Mouse (Mus musculus): ENCODE data around the gene Ift52. TPM values are rescaled to one million over a fixed set of nuclear protein-coding genes. Genes with fewer than 3 reads are reported as not detected.

Gene Ift52
- polyA plus RNA-seq, 1 experiment from 2014 or later: 38.0 TPM

DNA sequence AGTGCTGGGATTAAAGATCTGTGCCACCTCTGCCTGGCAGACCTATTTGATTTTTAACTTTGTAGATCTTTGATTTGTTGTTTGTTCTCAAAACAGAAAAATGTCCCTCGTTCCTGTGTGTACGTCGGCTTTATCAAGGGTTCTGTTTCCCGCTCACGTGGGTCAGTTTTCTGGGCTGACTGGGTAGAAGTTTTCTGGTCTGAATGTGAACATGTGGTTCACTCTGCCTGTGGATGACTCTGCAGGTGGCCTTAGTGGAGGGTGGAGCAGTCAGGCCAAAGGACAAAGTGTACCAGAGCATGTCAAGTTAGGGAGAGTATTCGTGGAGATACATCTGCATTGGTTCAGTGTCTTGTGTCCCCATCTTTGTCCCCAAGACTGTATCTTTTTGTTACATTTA, 32.8 kb upstream of the Ift52 start:
- WGBS: 90% methylated on average over 6 of the region's 6 CpGs
- Histone ChIP-seq H3K9ac (replicated peaks; ENCODE audit: low read depth, low read length) (no peak overlapping the region), H3K4me1 (replicated peaks; ENCODE audit: control insufficient read depth, insufficient read depth, low read length) (0 out of 2 replicates have a peak, but pooled peaks cover 3% of the 10 kb centered on the region), H3K27ac (ENCODE audit: low read length) (no peak overlapping the region), H3K27me3 (replicated peaks; ENCODE audit: control insufficient read depth, insufficient read depth, low read length) (no peaks in the 10 kb centered on the region), H3K36me3 (ENCODE audit: control insufficient read depth, insufficient read depth) (no peaks in the 10 kb centered on the region), H3K4me3 (replicated peaks; ENCODE audit: low read length) (no peak overlapping the region), H3K4me2 (ENCODE audit: low read length) (no peak overlapping the region), H3K9me3 (ENCODE audit: control insufficient read depth, low read length) (no peaks in the 10 kb centered on the region)
- no peak for ATAC-seq

DNA sequence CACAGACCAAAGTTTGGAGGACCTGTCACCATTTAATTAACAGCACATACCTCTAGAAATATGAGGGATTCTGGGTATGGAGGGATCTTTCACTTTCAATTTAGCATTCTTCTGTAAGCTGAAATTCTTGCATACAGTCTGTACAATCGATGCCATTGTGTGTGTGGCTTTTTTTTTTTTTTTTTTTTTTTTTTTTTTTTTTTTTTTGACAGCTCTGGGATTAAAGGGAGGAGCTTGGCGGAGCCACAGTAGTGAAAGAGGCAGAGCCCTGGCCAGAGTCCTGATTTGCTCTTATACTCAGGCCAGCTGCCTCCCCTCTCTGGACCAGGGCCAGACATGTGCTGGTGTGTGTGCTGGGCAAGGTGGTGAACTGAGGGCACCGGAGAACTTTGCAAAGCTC, 31.2 kb upstream of the Ift52 start:
- Histone ChIP-seq H3K9ac (replicated peaks; ENCODE audit: low read depth, low read length) (no peak overlapping the region), H3K9me3 (ENCODE audit: control insufficient read depth, low read length) (no peaks in the 10 kb centered on the region), H3K4me2 (ENCODE audit: low read length) (no peak overlapping the region), H3K4me3 (replicated peaks; ENCODE audit: low read length) (no peak overlapping the region), H3K27ac (ENCODE audit: low read length) (no peak overlapping the region), H3K36me3 (ENCODE audit: control insufficient read depth, insufficient read depth) (no peaks in the 10 kb centered on the region), H3K4me1 (replicated peaks; ENCODE audit: control insufficient read depth, insufficient read depth, low read length) (0 out of 2 replicates have a peak, but pooled peaks cover 3% of the 10 kb centered on the region), H3K27me3 (replicated peaks; ENCODE audit: control insufficient read depth, insufficient read depth, low read length) (no peaks in the 10 kb centered on the region)
- no peak for ATAC-seq
- WGBS: 29% methylated on average over 3 of the region's 3 CpGs

DNA sequence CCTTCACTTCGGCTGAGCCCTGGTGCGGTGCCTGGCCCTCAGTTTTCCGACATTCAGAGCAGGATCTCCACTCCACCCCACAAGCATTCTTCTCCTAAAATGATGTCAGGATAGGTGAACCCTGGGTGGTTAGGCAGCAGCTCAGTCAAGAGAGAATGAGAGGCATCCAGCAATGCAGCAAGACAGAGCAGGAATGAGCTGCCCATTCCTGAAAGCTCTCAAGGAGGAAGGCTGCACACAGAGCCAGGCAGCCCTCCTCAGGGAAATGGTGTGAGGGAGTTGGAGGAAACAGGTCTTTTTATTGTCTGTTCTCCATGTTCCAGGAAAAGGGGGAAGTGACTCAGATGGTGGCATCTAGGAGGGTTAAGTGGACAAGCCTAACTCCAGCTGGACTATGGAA, 30.4 kb upstream of the Ift52 start:
- Histone ChIP-seq H3K27me3 (replicated peaks; ENCODE audit: control insufficient read depth, insufficient read depth, low read length) (no peaks in the 10 kb centered on the region), H3K4me3 (replicated peaks; ENCODE audit: low read length) (no peak overlapping the region), H3K4me1 (replicated peaks; ENCODE audit: control insufficient read depth, insufficient read depth, low read length) (0 out of 2 replicates have a peak, but pooled peaks cover 3% of the 10 kb centered on the region), H3K9me3 (ENCODE audit: control insufficient read depth, low read length) (no peaks in the 10 kb centered on the region), H3K36me3 (ENCODE audit: control insufficient read depth, insufficient read depth) (no peaks in the 10 kb centered on the region), H3K4me2 (ENCODE audit: low read length) (no peak overlapping the region), H3K9ac (replicated peaks; ENCODE audit: low read depth, low read length) (no peak overlapping the region), H3K27ac (ENCODE audit: low read length) (no peak overlapping the region)
- no peak for ATAC-seq
- 92% methylated on average over 3 of the region's 3 CpGs for WGBS

DNA sequence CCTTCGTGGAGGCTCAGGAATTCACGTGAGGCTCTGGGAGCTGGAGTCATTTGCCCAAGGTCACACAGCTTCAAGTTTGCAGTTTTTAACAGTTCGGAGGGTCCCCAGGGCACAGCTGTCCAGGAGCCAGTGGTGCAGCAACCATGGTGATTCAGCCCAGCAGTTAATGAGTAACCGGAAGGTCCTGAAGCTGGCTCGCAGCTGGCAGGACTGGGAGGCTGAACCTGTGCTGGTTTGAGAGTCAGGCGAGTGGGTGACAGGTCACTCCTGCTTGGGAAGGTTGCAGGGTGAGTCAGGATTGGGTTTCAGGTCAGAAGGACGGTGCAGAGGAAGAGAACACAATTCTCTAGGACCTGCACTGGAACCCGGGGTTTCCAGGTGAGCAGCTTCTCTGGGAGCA, 29.9 kb upstream of the Ift52 start, which contains the start of gene Sgk2:
Gene Sgk2 (plus strand): TSS at position 113 of the 400 bp plus-strand sequence.
- Histone ChIP-seq H3K9ac (replicated peaks; ENCODE audit: low read depth, low read length) (no peak within 1 kb of the TSS), H3K36me3 (ENCODE audit: control insufficient read depth, insufficient read depth) (no peaks in the 10 kb centered on the region), H3K4me3 (replicated peaks; ENCODE audit: low read length) (no peak within 1 kb of the TSS), H3K27me3 (replicated peaks; ENCODE audit: control insufficient read depth, insufficient read depth, low read length) (no peaks in the 10 kb centered on the region), H3K9me3 (ENCODE audit: control insufficient read depth, low read length) (no peaks in the 10 kb centered on the region), H3K27ac (ENCODE audit: low read length) (no peak within 1 kb of the TSS), H3K4me1 (replicated peaks; ENCODE audit: control insufficient read depth, insufficient read depth, low read length) (0 out of 2 replicates have a peak, but pooled peaks cover 3% of the 10 kb centered on the region), H3K4me2 (ENCODE audit: low read length) (no peak within 1 kb of the TSS)
- ATAC-seq: no peak
- 65% methylated on average over 8 of the region's 8 CpGs for WGBS

DNA sequence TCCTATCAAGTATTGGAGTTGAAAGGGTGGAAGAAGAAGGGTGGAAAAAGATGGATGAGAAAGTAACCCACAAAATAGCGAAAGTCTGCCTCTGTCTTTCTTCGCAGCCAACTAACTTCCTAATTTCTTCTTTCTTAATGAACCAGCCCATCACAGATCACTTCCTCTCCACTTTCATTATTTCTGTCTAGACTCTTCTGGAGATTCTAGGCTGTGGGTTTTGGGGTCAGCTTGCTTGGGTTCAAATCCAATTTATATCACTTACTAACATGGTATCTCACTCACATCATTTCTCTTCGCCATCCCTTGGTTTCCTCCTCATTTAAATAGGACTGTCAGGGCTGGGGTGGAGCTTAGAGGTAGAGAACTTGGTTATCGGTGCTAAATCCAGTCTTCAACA, 28.9 kb upstream of the Ift52 start:
- 86% methylated on average over 4 of the region's 4 CpGs for WGBS
- Histone ChIP-seq H3K27me3 (replicated peaks; ENCODE audit: control insufficient read depth, insufficient read depth, low read length) (no peaks in the 10 kb centered on the region), H3K4me2 (ENCODE audit: low read length) (no peak overlapping the region), H3K9ac (replicated peaks; ENCODE audit: low read depth, low read length) (no peak overlapping the region), H3K27ac (ENCODE audit: low read length) (no peak overlapping the region), H3K9me3 (ENCODE audit: control insufficient read depth, low read length) (no peaks in the 10 kb centered on the region), H3K36me3 (ENCODE audit: control insufficient read depth, insufficient read depth) (no peaks in the 10 kb centered on the region), H3K4me3 (replicated peaks; ENCODE audit: low read length) (no peak overlapping the region), H3K4me1 (replicated peaks; ENCODE audit: control insufficient read depth, insufficient read depth, low read length) (0 out of 2 replicates have a peak, but pooled peaks cover 3% of the 10 kb centered on the region)
- no peak for ATAC-seq

DNA sequence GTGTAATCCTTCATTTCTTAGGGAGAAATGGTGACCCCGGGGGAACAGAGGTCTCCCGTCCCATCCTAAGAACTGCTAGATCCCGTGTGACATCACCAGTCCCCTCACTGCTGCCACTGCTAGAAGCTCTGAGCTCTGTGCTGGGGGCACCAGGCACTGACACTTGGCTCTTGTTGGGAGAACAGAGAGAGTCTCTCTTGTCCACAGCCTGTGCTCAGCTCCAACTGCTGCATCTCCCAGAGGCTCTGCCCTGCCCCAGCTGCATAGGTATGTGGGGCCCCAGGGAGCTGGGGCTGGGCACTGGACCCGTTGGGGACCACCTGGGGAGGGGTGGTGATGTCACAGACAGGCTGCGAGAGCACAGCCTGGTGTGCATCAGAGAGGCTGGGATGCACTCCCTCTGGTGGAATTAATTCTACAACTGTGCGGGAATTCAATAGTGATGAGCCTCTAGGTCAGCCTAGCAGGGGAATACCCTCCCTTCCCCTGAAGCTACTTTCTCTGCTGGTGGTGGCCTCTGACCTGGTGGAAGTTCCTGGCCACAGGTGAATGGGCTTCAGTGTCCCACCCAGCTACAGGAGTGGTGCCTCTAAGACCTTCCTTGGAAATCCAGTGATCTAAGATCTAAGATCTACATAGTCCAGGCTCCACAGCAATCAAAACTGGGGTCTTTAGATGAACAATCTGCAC, 25.6 kb upstream of the Ift52 start:
- Histone ChIP-seq H3K4me1 (replicated peaks; ENCODE audit: control insufficient read depth, insufficient read depth, low read length) (no peaks in the 10 kb centered on the region), H3K9ac (replicated peaks; ENCODE audit: low read depth, low read length) (no peak overlapping the region), H3K27ac (ENCODE audit: low read length) (no peak overlapping the region), H3K4me3 (replicated peaks; ENCODE audit: low read length) (no peak overlapping the region), H3K36me3 (ENCODE audit: control insufficient read depth, insufficient read depth) (no peaks in the 10 kb centered on the region), H3K9me3 (ENCODE audit: control insufficient read depth, low read length) (no peaks in the 10 kb centered on the region), H3K27me3 (replicated peaks; ENCODE audit: control insufficient read depth, insufficient read depth, low read length) (no peaks in the 10 kb centered on the region), H3K4me2 (ENCODE audit: low read length) (no peak overlapping the region)
- 25% methylated on average over 6 of the region's 6 CpGs for WGBS
- no peak for ATAC-seq

DNA sequence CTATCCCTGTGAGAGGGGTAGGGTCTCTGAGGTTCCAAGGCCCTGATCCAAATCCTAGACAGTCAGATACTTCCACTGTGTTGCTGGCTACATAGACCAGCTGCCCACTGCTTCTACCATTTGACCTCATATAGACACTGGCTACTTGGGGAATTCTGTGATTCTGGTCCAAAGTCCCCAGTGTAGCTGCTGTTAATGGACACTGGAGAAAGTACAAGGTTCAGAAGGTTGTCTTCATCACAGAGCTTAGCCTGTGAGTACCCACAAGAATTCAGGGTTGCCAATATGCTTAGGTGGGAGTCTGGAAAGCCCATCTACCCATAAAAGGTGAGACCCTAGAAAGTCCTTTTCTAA, 25.1 kb upstream of the Ift52 start:
- ATAC-seq: no peak
- H3K9me3 ChIP-seq (ENCODE audit: control insufficient read depth, low read length): no peaks in the 10 kb centered on the region
- H3K4me3 ChIP-seq (replicated peaks; ENCODE audit: low read length): no peak overlapping the region
- H3K9ac ChIP-seq (replicated peaks; ENCODE audit: low read depth, low read length): no peak overlapping the region
- H3K4me2 ChIP-seq (ENCODE audit: low read length): no peak overlapping the region
- H3K27ac ChIP-seq (ENCODE audit: low read length): no peak overlapping the region
- H3K4me1 ChIP-seq (replicated peaks; ENCODE audit: control insufficient read depth, insufficient read depth, low read length): no peaks in the 10 kb centered on the region
- no peaks in the 10 kb centered on the region for H3K27me3 ChIP-seq (replicated peaks; ENCODE audit: control insufficient read depth, insufficient read depth, low read length)
- H3K36me3 ChIP-seq (ENCODE audit: control insufficient read depth, insufficient read depth): no peaks in the 10 kb centered on the region

DNA sequence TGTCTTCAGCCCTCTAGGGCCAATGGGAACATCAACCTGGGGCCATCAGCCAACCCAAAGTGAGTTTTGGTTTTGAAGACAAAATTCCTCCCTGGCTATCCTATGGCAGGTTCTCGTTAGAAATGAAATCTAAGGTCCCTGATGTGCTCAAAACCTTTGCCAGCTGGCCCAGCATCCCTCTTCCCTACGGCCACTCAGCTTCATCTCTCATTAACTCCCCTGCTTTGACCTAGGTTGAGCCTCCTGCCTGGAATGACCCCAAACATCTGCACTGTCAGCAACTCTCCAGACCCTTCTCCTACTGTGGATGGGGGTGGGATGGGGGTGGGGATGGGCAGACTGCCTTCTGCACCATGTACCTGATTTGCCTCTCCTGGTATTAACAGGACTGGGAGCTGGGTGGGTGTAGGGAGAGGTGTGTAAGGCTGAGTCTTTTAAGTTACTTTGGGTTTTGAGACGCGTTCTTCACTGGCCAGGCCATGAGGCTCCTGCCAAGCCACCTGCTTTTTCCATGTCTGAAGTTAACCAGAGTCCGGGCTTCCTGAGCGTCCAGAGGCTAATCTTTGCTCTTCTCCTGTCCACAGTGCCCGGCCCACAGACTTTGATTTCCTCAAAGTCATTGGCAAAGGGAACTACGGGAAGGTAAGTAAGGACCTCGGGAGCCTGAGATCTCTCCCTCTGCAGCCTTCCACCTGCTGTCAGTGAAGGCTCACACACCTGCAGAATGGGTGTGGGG, 23.1 kb upstream of the Ift52 start:
- no peaks in the 10 kb centered on the region for H3K9me3 ChIP-seq (ENCODE audit: control insufficient read depth, low read length)
- H3K9ac ChIP-seq (replicated peaks; ENCODE audit: low read depth, low read length): no peak overlapping the region
- no peak overlapping the region for H3K4me2 ChIP-seq (ENCODE audit: low read length)
- H3K4me3 ChIP-seq (replicated peaks; ENCODE audit: low read length): no peak overlapping the region
- no peak for ATAC-seq
- no peaks in the 10 kb centered on the region for H3K4me1 ChIP-seq (replicated peaks; ENCODE audit: control insufficient read depth, insufficient read depth, low read length)
- 78% methylated on average over 9 of the region's 9 CpGs for WGBS
- no peaks in the 10 kb centered on the region for H3K27me3 ChIP-seq (replicated peaks; ENCODE audit: control insufficient read depth, insufficient read depth, low read length)
- no peak overlapping the region for H3K27ac ChIP-seq (ENCODE audit: low read length)
- no peaks in the 10 kb centered on the region for H3K36me3 ChIP-seq (ENCODE audit: control insufficient read depth, insufficient read depth)

DNA sequence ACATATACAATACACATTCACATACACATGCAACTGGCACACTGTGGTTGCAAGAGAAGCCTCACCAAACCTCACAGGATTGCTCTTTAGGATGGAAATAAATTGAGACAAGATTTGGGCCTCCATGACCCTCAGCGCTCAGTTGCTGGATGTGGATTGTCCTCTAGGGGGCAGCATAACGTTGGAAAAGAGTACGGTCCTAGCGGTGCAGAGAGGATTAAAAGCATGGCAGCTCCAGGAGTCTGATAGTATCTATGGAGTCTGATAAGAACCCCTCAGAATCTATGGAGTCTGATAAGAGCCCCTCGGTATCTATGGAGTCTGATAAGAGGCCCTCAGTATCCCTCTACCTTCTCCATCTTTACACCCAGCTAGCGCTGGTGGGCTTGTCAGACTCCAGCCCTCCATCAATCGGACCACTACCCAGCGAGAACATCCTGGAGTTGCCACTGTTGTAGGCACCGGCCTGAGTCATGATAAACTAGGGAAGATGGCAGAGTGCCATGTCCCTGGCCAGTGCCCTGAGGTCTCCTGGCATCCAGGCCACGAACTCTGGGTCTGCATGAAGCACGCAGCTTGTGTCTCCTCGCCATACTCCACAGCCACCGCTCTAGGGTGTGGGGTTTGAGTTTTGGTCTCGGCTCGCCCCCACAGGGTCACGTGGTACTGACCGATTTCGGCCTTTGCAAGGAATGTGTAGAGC, 18.5 kb upstream of the Ift52 start:
- WGBS: 32% methylated on average over 18 of the region's 18 CpGs
- no peaks in the 10 kb centered on the region for H3K27me3 ChIP-seq (replicated peaks; ENCODE audit: control insufficient read depth, insufficient read depth, low read length)
- H3K27ac ChIP-seq (ENCODE audit: low read length): no peak overlapping the region
- no peaks in the 10 kb centered on the region for H3K9me3 ChIP-seq (ENCODE audit: control insufficient read depth, low read length)
- ATAC-seq: peak; percentile 76
- H3K4me3 ChIP-seq (replicated peaks; ENCODE audit: low read length): 0 out of 2 replicates have a peak overlapping the region, but pooled peaks have one; percentile 3
- H3K4me2 ChIP-seq (ENCODE audit: low read length): peak overlapping the region; percentile 30
- H3K36me3 ChIP-seq (ENCODE audit: control insufficient read depth, insufficient read depth): no peaks in the 10 kb centered on the region
- H3K4me1 ChIP-seq (replicated peaks; ENCODE audit: control insufficient read depth, insufficient read depth, low read length): no peaks in the 10 kb centered on the region
- no peak overlapping the region for H3K9ac ChIP-seq (replicated peaks; ENCODE audit: low read depth, low read length)
